In genomic region chr6:88990300-88990685, GRCm38 (mm10) we compare ENCODE assay signal across 12 mouse cellular contexts.
A peak's percentile ranks its signal among the peaks of the same experiment; 100 is the strongest.
DNase-seq lines count a peak whose midpoint lies in the region; ATAC-seq and TF ChIP-seq lines count a peak whose summit lies in the region.
"Had no signal": no experiment of that assay in that cellular context is flagged by ENCODE, and none has a peak within 500 bp of the region (broad histone marks: within the 10 kb centered on the region; RNA-seq: fewer than 3 reads in every experiment).

No protein-coding gene starts in this region.

- no peak overlapping the region for H3K4me2 ChIP-seq in heart, embryonic 11.5 days
- H3K4me2 ChIP-seq in liver, embryonic 11.5 days = peak overlapping the region; percentile 53
- H3K4me2 ChIP-seq: embryonic facial prominence, embryonic 13.5 days; hindbrain, embryonic 12.5 days had no signal

- H3K36me3 ChIP-seq in heart, embryonic 11.5 days (ENCODE audit: control insufficient read depth, insufficient read depth, low read length) = no peaks in the 10 kb centered on the region
- no peaks in the 10 kb centered on the region for H3K36me3 ChIP-seq in liver, embryonic 11.5 days (ENCODE audit: control insufficient read depth, insufficient read depth, low read length)
- H3K36me3 ChIP-seq: embryonic facial prominence, embryonic 13.5 days; hindbrain, embryonic 12.5 days had no signal

- ATAC-seq in heart, embryonic 11.5 days (replicated peaks; ENCODE audit: insufficient number of reproducible peaks, low FRiP score, low TSS enrichment) = no peak
- ATAC-seq in liver, embryonic 11.5 days (replicated peaks; ENCODE audit: low FRiP score) = peak; percentile 67
- ATAC-seq in erythroblast, adult 5-6 weeks (replicated peaks; ENCODE audit: low FRiP score, poor library complexity, severe bottlenecking) = no peak

- TF ChIP-seq CTCF in bone marrow macrophage, adult 2 months (IDR thresholded peaks at IDR 0.05; ENCODE audit: low read depth, low read length) = no peak

- TF ChIP-seq POLR2A in bone marrow macrophage, adult 2 months (IDR thresholded peaks at IDR 0.05; ENCODE audit: borderline replicate concordance, low read depth, low read length) = no peak

- H3K4me3 ChIP-seq in heart, embryonic 11.5 days (ENCODE audit: low read depth, low read length) = no peak overlapping the region
- H3K4me3 ChIP-seq in bone marrow macrophage, adult 2 months (ENCODE audit: insufficient read depth, low read length) = no peak overlapping the region
- H3K4me3 ChIP-seq in liver, embryonic 11.5 days (ENCODE audit: low read depth, low read length) = no peak overlapping the region
- H3K4me3 ChIP-seq: embryonic facial prominence, embryonic 13.5 days; hindbrain, embryonic 12.5 days had no signal

- no peaks in the 10 kb centered on the region for H3K27me3 ChIP-seq in heart, embryonic 11.5 days (ENCODE audit: control insufficient read depth, insufficient read depth, low read length)
- H3K27me3 ChIP-seq in liver, embryonic 11.5 days (replicated peaks; ENCODE audit: control insufficient read depth, insufficient read depth, low read length) = no peaks in the 10 kb centered on the region
- H3K27me3 ChIP-seq: embryonic facial prominence, embryonic 13.5 days had no signal

- no peaks in the 10 kb centered on the region for H3K9me3 ChIP-seq in heart, embryonic 11.5 days (replicated peaks; ENCODE audit: control insufficient read depth, low read length)
- H3K9me3 ChIP-seq in liver, embryonic 11.5 days (ENCODE audit: control insufficient read depth, low read length) = no peaks in the 10 kb centered on the region
- H3K9me3 ChIP-seq: embryonic facial prominence, embryonic 13.5 days; hindbrain, embryonic 12.5 days had no signal

- no peak overlapping the region for H3K9ac ChIP-seq in heart, embryonic 11.5 days (ENCODE audit: low read depth, low read length)
- 0 out of 2 replicates have a peak overlapping the region, but pooled peaks have one; percentile 46 for H3K9ac ChIP-seq in liver, embryonic 11.5 days (ENCODE audit: low read depth, low read length)
- H3K9ac ChIP-seq: embryonic facial prominence, embryonic 13.5 days; hindbrain, embryonic 12.5 days had no signal

- H3K27ac ChIP-seq in heart, embryonic 11.5 days (ENCODE audit: low read depth, low read length) = no peak overlapping the region
- H3K27ac ChIP-seq in bone marrow macrophage, adult 2 months (ENCODE audit: insufficient read depth, low read depth, low read length) = peak overlapping the region; percentile 37
- H3K27ac ChIP-seq in liver, embryonic 11.5 days (ENCODE audit: low read depth, low read length) = peak overlapping the region; percentile 59; the same call in 1 of the 2 replicates
- H3K27ac ChIP-seq: embryonic facial prominence, embryonic 13.5 days; hindbrain, embryonic 12.5 days had no signal

- 24% methylated on average over 1 of the region's 1 CpGs for WGBS in heart, embryonic 11.5 days (ENCODE audit: insufficient replicate concordance)
- WGBS in liver, embryonic 11.5 days = 13% methylated on average over 1 of the region's 1 CpGs

- peak; percentile 26 for DNase-seq in heart, adult 8-10 months (ENCODE audit: low spot score)
- DNase-seq in liver, embryonic 11.5 days (ENCODE audit: low spot score) = no peak
- peak; percentile 57 for DNase-seq in skeletal muscle tissue, adult 2 months (ENCODE audit: low read depth, low spot score)
- no peak for DNase-seq in layer of hippocampus, adult 18-20 months (ENCODE audit: low spot score in 2 of 2)
- DNase-seq: cerebellum, adult 8-10 months; kidney, adult 8-10 months; retina, postnatal 1 day had no signal

- H3K4me1 ChIP-seq in heart, embryonic 11.5 days (ENCODE audit: control insufficient read depth, insufficient read depth, low read length) = no peaks in the 10 kb centered on the region
- peaks cover 17% of the 10 kb centered on the region for H3K4me1 ChIP-seq in bone marrow macrophage, adult 2 months (ENCODE audit: control insufficient read depth, insufficient read depth, low read length)
- peaks cover 8% of the 10 kb centered on the region; the same call in 1 of the 2 replicates for H3K4me1 ChIP-seq in liver, embryonic 11.5 days (replicated peaks; ENCODE audit: control insufficient read depth, insufficient read depth, low read length)
- H3K4me1 ChIP-seq: embryonic facial prominence, embryonic 13.5 days; hindbrain, embryonic 12.5 days had no signal

Comparison
In these comparisons a context has a peak if more than half of its experiments do, and no peak if none do; other contexts are left out.
1. DNase-seq: peak in heart, adult 8-10 months (single experiment) and skeletal muscle tissue, adult 2 months (single experiment); none in liver, embryonic 11.5 days (single experiment) and layer of hippocampus, adult 18-20 months (0 of 2).